Mouse (Mus musculus) limb, embryonic 12.5 days (tissue): ENCODE results near the gene Fsd2. TPM values are rescaled to one million over a fixed set of nuclear protein-coding genes. Genes with fewer than 3 reads are reported as not detected.
A peak's percentile ranks its signal among the peaks of the same experiment; 100 is the strongest.

Experiments
- ATAC-seq: fragments of 200-750 bp; cut with Nextera tagmentation; 2 replicates; pipeline ENCODE4 v1.8.0; 2017; ENCODE audit warnings: low read depth, moderate TSS enrichment; ENCODE audit not compliant: insufficient number of reproducible peaks, insufficient read depth, low FRiP score, low TSS enrichment
- H3K27ac ChIP-seq: fragments of 300-500 bp; sonication (generic); 2 replicates; pipeline ENCODE4 v1.5.1; 2016; ENCODE audit warnings: mild to moderate bottlenecking, moderate library complexity
- H3K27me3 ChIP-seq: fragments of 300-500 bp; sonication (generic); 2 replicates; pipeline ENCODE4 v1.6.1; 2016; ENCODE audit warnings: mild to moderate bottlenecking, moderate library complexity
- H3K36me3 ChIP-seq: fragments of 300-500 bp; sonication (generic); 2 replicates; pipeline ENCODE4 v1.6.1; 2016; ENCODE audit warnings: mild to moderate bottlenecking, moderate library complexity
- H3K4me1 ChIP-seq: fragments of 300-500 bp; sonication (generic); replicated peaks from 2 replicates; pipeline ENCODE4 v1.6.1; 2016
- H3K4me2 ChIP-seq: fragments of 300-500 bp; sonication (generic); 2 replicates; pipeline ENCODE4 v1.6.1; 2016; ENCODE audit warnings: mild to moderate bottlenecking, moderate library complexity
- H3K4me3 ChIP-seq: fragments of 300-500 bp; sonication (generic); replicated peaks from 2 replicates; pipeline ENCODE4 v1.5.1; 2016; ENCODE audit warnings: mild to moderate bottlenecking
- H3K9ac ChIP-seq: fragments of 300-500 bp; sonication (generic); replicated peaks from 2 replicates; pipeline ENCODE4 v1.6.1; 2016; ENCODE audit warnings: mild to moderate bottlenecking, moderate library complexity
- H3K9me3 ChIP-seq: fragments of 300-500 bp; sonication (generic); 2 replicates; pipeline ENCODE4 v1.6.1; 2016; ENCODE audit warnings: mild to moderate bottlenecking, moderate library complexity
- WGBS: fragments of 180-500 bp; shearing (Covaris S2); methylation state at CpG from one replicate; pipeline ENCODE4 v1.1.7; 2016; 5-methylcytosine and 5-hydroxymethylcytosine counted together
- polyA plus RNA-seq: library from polyadenylated mRNA; unstranded; fragments of >200 nt; fragmentation: Nextera tagmentation; extraction: Ambion mirVana; gene quantifications from 2 replicates; pipeline ENCODE4 v1.2.1, GENCODE M21; 2016

The Fsd2 gene
- polyA plus RNA-seq, 1 experiment from 2014 or later = 0.08 TPM

- Histone ChIP-seq H3K9me3 (no peaks in the 10 kb centered on the region), H3K4me2 (no peak overlapping the region), H3K4me3 (no peak overlapping the region), H3K36me3 (peaks cover 2% of the 10 kb centered on the region; the same call in 1 of the 2 replicates), H3K27ac (no peak overlapping the region), H3K27me3 (no peaks in the 10 kb centered on the region), H3K4me1 (no peaks in the 10 kb centered on the region), H3K9ac (no peak overlapping the region)
- 56% methylated on average over 1 of the region's 1 CpGs for WGBS
- ATAC-seq = no peak
These were observed 25.7 kb downstream of the Fsd2 start for GRCm38 (mm10) chr7:81540999-81541398.

GRCm38 (mm10) chr7:81539565-81539964, 27.2 kb downstream of the Fsd2 start:
- Histone ChIP-seq H3K9me3 (no peaks in the 10 kb centered on the region), H3K36me3 (peaks cover 17% of the 10 kb centered on the region), H3K27ac (no peak overlapping the region), H3K4me2 (no peak overlapping the region), H3K27me3 (no peaks in the 10 kb centered on the region), H3K4me1 (no peaks in the 10 kb centered on the region), H3K4me3 (no peak overlapping the region), H3K9ac (no peak overlapping the region)
- WGBS = 21% methylated on average over 2 of the region's 2 CpGs
- no peak for ATAC-seq

- H3K9ac ChIP-seq = no peak overlapping the region
- 80% methylated on average over 2 of the region's 2 CpGs for WGBS
These were observed 28.6 kb downstream of the Fsd2 start for GRCm38 (mm10) chr7:81538070-81538675.

GRCm38 (mm10) chr7:81536478-81536877, 30.3 kb downstream of the Fsd2 start:
- H3K36me3 ChIP-seq = peaks cover 48% of the 10 kb centered on the region
- WGBS = 93% methylated on average over 4 of the region's 4 CpGs
- ATAC-seq = no peak

More at GRCm38 (mm10) chr7:81538070-81538675, 28.6 kb downstream of the Fsd2 start:
- Histone ChIP-seq H3K36me3 (peaks cover 31% of the 10 kb centered on the region), H3K4me3 (no peak overlapping the region), H3K4me2 (no peak overlapping the region), H3K27me3 (no peaks in the 10 kb centered on the region), H3K9me3 (no peaks in the 10 kb centered on the region; the same call in 1 of the 2 replicates), H3K27ac (no peak overlapping the region), H3K4me1 (no peaks in the 10 kb centered on the region)
- no peak for ATAC-seq

GRCm38 (mm10) chr7:81531462-81531861, 35.3 kb downstream of the Fsd2 start:
- H3K9me3 ChIP-seq = no peaks in the 10 kb centered on the region; the same call in 1 of the 2 replicates
- no peaks in the 10 kb centered on the region for H3K27me3 ChIP-seq
- no peak for ATAC-seq
- no peak overlapping the region for H3K9ac ChIP-seq
- H3K4me3 ChIP-seq = no peak overlapping the region
- H3K27ac ChIP-seq = no peak overlapping the region
- H3K4me2 ChIP-seq = no peak overlapping the region
- H3K36me3 ChIP-seq = peaks cover 90% of the 10 kb centered on the region
- 95% methylated on average over 1 of the region's 1 CpGs for WGBS
- H3K4me1 ChIP-seq = no peaks in the 10 kb centered on the region

More at GRCm38 (mm10) chr7:81536478-81536877, 30.3 kb downstream of the Fsd2 start:
- Histone ChIP-seq H3K4me3 (no peak overlapping the region), H3K4me2 (no peak overlapping the region), H3K27ac (no peak overlapping the region), H3K9me3 (no peaks in the 10 kb centered on the region; the same call in 1 of the 2 replicates), H3K27me3 (no peaks in the 10 kb centered on the region), H3K4me1 (no peaks in the 10 kb centered on the region), H3K9ac (no peak overlapping the region)

GRCm38 (mm10) chr7:81528918-81529317, 37.8 kb downstream of the Fsd2 start:
- Histone ChIP-seq H3K9ac (no peak overlapping the region), H3K4me3 (no peak overlapping the region), H3K4me1 (peaks cover 11% of the 10 kb centered on the region), H3K9me3 (no peaks in the 10 kb centered on the region; the same call in 1 of the 2 replicates), H3K27ac (no peak overlapping the region), H3K4me2 (no peak overlapping the region), H3K36me3 (peaks cover 84% of the 10 kb centered on the region), H3K27me3 (no peaks in the 10 kb centered on the region)
- 93% methylated on average over 8 of the region's 8 CpGs for WGBS
- ATAC-seq = no peak

- Histone ChIP-seq H3K4me2 (peak overlapping the region; percentile 82), H3K36me3 (peaks cover 33% of the 10 kb centered on the region), H3K27ac (peak overlapping the region; percentile 95), H3K27me3 (no peaks in the 10 kb centered on the region), H3K9me3 (no peaks in the 10 kb centered on the region), H3K9ac (peak overlapping the region; percentile 76), H3K4me1 (peaks cover 13% of the 10 kb centered on the region), H3K4me3 (peak overlapping the region; percentile 68)
- 9% methylated on average over 13 of the region's 13 CpGs for WGBS
- ATAC-seq = no peak
These were observed 43.1 kb downstream of the Fsd2 start for GRCm38 (mm10) chr7:81523663-81524017.

- Histone ChIP-seq H3K4me1 (peaks cover 13% of the 10 kb centered on the region), H3K4me2 (peak overlapping the region; percentile 82), H3K9ac (peak overlapping the region; percentile 76), H3K4me3 (peak overlapping the region; percentile 68), H3K27ac (peak overlapping the region; percentile 95), H3K27me3 (no peaks in the 10 kb centered on the region), H3K36me3 (peaks cover 28% of the 10 kb centered on the region), H3K9me3 (no peaks in the 10 kb centered on the region)
- ATAC-seq = peak; percentile 97
- under 1% methylated on average over 31 of the region's 31 CpGs for WGBS
These were observed 43.6 kb downstream of the Fsd2 start for GRCm38 (mm10) chr7:81523008-81523662.

- H3K27me3 ChIP-seq = peaks cover 14% of the 10 kb centered on the region
- 74% methylated on average over 6 of the region's 6 CpGs for WGBS
- no peak overlapping the region for H3K9ac ChIP-seq
- H3K4me3 ChIP-seq = no peak overlapping the region
- no peak overlapping the region for H3K27ac ChIP-seq
- ATAC-seq = no peak
- H3K9me3 ChIP-seq = no peaks in the 10 kb centered on the region
- H3K4me2 ChIP-seq = no peak overlapping the region
- H3K36me3 ChIP-seq = no peaks in the 10 kb centered on the region
- no peaks in the 10 kb centered on the region for H3K4me1 ChIP-seq
These were observed 50.4 kb downstream of the Fsd2 start for GRCm38 (mm10) chr7:81516154-81517030.

- Histone ChIP-seq H3K27ac (no peak overlapping the region), H3K4me1 (no peaks in the 10 kb centered on the region), H3K4me3 (no peak overlapping the region), H3K9ac (no peak overlapping the region), H3K4me2 (no peak overlapping the region), H3K36me3 (no peaks in the 10 kb centered on the region), H3K9me3 (no peaks in the 10 kb centered on the region), H3K27me3 (peaks cover 14% of the 10 kb centered on the region)
- WGBS = 54% methylated on average over 13 of the region's 13 CpGs
- ATAC-seq = no peak
These were observed 51.7 kb downstream of the Fsd2 start for GRCm38 (mm10) chr7:81514906-81515590.

GRCm38 (mm10) chr7:81501050-81501449, 65.7 kb downstream of the Fsd2 start:
- H3K4me1 ChIP-seq = no peaks in the 10 kb centered on the region
- no peak overlapping the region for H3K27ac ChIP-seq
- peaks cover 11% of the 10 kb centered on the region for H3K27me3 ChIP-seq
- ATAC-seq = no peak
- no peaks in the 10 kb centered on the region for H3K36me3 ChIP-seq
- no peak overlapping the region for H3K4me2 ChIP-seq
- 83% methylated on average over 2 of the region's 2 CpGs for WGBS
- H3K9me3 ChIP-seq = no peaks in the 10 kb centered on the region
- no peak overlapping the region for H3K4me3 ChIP-seq
- no peak overlapping the region for H3K9ac ChIP-seq
